Mouse (Mus musculus): ENCODE results near the gene Mitf. TPM values are rescaled to one million over a fixed set of nuclear protein-coding genes. Genes with fewer than 3 reads are reported as not detected.

Gene Mitf
- total RNA-seq, 4 experiments from 2014 or later: 8.5 to 11.0 (median 9.9) TPM

DNA sequence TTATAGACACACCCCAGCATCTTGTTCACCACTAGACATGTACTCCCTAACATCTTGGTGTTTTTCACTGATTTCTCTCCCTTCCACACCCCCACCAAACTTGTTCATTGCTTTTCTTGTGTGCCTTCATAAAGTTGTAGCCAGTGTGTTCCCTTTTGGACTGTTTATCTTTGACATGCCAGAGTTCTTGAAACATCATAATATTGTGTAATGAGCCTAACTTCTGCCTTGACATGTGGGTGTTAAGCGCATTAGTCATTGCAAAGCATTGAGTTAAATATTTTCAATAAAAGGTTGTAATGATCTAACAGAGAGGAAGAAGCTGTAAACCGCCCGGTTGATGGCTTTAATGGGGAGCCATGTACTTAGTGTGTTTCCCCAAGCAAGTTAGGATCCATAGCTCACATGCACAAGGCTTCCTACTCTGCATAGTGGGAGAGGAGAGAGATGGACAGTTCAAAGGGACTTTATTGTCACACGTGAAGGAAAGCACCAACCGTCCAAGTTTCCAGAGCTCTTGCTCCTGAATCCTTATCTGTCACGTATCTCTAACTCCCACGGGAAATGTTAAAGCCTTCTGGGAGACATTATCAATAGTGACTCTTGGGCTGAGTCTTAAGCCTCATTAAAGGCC is 19.9 kb downstream of the Mitf start:
- no peak for DNase-seq

DNA sequence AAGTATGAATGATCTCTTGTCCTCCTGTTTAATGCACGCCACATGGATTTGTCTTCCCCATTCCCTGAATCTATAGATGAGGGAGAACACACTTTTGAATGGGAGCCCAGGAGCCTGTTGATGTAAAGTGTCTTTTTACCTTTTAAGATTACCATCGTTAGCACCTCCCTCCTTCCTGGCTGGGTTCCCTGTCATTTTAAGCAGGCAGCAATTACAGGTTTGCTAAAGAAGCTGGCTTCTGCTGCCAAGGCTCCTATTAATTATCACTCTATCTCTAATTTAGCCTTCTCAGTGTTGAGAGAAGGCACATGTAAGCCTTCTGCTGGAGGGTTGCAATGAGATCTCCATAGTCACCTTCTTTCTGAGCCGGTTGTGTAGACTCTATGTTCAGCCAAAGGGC is 21.2 kb downstream of the Mitf start:
- no peak for DNase-seq

DNA sequence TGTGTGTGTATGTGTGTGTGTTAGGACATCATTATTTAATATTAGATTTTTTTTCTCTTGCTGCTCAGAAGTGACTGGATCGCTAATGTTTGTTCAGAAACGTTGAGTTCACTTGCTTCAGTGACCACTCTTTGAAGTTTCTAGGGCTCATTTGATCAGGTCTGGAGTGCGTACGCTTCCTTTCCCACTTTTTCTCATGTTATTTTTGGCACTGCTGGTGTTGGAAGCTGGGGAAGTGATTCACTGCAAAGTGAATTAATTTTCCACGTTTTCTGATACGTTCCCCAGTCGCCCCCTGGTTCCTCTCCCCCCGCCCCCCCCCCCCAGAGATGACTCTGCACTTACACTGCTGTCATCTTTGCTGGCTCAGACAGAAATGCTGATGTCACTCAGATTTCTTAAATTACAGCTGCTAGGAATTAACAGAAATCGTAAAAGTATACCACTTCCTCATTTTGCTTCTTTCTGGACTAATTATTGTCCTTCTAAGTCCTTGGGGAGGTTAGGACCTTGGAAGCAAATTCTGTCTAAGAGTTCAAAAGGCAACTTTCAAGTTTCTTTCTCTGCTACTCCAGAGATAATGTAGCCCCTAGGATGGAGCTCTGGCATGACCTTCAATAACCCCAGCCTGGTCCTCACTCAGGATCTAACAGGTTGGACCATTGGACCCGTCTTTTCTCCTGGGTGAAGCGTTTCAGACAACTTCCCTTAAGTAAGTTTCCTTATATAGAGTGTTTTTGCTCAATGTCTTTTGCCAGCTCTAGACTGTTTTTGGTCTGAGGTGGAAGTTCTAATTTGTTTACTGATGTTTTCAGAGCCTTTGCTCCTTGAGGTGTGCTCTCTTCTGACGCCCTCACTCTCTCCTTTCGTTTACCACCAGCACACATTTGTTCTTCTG is 22.2 kb downstream of the Mitf start:
- DNase-seq: no peak

DNA sequence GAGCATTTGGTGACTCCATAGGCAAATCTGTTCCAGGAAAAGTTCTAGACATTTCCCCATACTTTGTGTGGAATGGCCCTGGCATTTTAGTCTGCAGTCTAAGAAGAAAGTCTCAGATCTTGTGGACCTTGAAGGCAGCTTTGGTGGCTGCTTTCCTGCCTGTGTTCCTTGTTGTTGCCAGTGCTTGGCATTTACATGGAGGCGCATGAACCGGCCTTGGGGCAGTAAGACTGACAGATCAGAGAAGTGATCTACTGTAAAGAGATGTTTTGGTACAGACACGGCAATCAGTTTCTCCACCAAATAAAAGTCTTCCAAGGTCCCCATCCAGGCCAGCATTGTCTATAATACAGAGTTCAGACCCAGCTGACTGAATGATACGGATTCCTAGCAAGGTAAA is 25.6 kb downstream of the Mitf start:
- no peak for DNase-seq

DNA sequence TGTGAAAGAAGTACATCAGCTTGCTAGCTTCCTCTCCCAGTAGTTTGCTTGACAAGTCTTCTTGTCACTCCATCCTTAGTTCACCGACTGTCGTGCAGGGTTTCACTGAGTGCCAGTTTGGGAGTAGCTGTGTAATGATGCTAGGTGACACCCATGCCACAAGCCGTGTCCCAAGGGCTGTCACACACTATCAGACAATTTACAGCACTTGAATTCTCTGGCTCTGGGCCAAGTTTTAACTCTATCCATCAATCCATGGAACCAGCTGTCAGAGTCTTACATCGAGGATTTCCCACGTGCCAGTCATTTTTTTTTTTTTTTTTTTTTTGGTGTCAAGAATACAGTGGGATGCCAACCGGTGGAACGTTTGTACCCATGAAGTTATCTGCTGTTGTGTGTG is 29.3 kb downstream of the Mitf start:
- no peak for DNase-seq

DNA sequence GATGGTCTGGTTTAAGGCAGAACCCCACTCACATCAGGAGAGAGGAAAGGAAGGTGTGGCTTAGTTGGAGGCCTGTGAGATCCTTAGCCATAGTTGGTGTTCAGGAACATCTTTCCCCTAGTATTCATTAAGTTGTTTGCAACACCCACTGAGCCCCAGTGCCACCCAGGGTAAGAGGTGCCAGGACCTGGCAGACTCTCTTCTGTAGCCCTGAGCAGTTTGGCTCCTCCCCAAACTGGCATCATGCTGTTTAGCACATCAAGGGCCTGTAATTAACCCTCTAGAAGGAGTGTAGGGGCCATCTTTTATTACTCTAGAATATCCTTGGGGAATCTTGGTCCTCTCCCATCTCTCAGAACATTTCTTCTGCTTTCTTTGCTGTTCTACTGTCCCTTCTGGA is 30.9 kb downstream of the Mitf start:
- DNase-seq: no peak

DNA sequence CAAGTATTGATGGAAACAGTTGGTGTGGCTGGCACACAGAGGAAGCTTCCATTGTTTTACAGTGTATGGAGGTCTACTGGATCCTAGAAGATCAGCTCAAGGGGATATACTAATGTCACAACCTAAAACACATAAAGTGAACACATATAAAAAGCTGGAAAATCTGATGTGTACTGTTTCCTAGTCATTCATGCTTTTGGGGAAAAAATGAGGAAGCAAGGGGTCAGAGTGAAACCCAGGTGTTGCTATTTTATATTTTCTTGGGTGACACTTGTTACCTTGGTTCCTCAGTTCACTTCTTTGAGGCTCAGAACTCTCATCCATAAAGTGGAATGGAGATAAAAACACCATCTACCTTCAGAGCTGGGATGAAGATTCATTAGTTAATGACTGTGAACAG is 32.7 kb downstream of the Mitf start:
- DNase-seq: no peak

DNA sequence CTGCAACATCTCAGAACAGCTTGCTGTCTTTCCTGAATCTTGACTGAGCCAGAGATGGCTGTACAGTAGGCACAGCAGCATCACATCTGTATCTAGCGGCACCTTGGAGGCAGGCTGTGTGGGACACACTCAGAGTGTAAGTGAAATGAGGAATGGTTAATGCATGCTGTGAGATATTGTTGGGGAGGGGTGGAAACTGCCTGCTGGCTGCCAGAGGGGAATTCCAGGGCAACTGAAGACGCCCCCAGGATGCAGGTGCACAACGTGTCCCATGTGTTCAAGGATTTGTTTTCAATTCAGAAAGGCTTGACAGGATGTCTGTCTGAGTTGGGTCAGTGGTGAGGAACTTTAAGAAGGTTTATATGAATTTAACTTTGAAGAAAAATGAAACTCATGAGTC is 37.3 kb downstream of the Mitf start:
- no peak for DNase-seq

DNA sequence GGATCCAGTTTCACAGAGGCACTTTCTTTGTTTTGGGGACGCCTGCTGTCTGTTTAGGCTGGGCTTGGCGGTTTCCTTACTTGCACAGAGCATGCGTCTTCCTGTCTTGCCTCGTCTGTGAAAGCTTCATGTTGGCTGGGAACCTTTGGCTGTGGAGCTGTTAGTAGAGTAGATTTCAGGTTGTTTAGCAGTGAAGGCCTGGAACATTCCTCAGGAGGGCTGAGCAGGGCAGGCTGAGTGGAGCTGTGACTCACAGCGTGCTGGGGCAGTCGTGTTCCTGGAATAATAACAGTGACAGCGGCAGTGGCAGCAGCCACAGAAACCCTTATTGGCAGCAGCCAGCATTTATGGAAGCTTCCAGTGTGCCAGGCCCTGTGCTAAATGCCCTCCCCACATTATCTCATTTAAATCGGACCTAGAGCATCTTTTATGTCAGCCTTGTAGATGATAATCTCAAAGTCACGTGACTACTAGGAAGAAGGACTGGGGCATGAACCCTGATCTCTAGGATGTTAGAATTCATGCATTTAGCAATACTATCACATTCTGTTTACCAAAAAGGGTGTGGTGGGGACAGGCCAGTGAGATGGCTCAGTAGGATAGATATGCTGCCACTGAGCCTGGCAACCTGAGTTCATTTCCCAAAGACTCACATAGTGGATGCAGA is 41.5 kb downstream of the Mitf start:
- peak; percentile 40 for DNase-seq

DNA sequence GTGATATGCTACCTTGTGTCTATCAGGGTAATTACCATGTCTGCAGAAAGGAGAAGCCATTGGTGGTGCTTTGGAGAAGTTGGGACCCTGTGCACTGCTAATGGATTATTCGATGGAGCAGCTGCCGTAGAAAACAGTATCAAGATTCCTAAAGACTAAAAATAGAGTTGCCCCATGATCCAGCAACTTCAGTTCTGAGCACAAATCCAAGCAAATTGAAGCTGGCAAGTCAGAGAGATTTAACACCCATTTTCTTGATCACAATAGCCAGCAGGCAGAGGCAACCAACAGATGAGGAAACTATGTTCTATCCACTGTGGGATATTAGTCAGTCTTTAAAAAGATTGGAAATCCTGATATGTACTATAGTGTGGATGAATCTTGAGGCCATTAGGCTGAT is 47.4 kb downstream of the Mitf start:
- DNase-seq: no peak

DNA sequence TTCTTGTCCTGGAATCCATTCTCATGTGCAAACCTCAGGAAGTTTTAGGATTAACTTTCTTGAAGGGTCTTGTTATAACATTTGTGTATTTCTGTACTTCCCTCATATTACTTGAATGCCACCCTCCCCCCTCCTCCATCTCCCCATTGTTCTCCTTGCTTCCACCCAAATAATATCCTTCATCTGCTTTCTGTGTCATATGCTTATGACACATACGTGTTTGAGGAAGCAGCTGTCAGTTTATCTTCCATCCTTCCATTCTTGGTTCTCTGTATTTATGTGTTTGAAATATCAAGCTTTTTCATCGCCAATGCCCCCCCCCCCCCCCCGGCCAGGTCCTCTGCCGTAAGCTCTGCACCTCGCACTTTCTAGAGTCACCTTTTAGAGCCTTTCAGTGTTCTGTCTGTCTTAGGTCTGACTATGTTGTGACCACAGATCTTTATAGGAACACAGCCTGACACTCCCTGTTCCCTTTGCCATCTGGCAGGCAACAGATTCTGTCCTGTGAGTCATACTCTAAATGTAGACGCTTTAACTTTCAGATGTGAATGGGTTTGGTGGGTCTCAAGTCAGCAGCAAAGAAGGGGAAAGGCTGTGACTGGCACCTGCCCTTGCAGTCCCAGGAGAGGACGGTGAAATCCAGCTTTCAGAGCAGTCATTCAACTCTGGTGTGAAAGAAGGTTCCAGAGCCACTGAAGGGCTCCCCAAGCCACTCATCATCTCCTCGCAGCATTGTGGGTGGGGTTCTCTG is 48.7 kb downstream of the Mitf start:
- no peak for DNase-seq

DNA sequence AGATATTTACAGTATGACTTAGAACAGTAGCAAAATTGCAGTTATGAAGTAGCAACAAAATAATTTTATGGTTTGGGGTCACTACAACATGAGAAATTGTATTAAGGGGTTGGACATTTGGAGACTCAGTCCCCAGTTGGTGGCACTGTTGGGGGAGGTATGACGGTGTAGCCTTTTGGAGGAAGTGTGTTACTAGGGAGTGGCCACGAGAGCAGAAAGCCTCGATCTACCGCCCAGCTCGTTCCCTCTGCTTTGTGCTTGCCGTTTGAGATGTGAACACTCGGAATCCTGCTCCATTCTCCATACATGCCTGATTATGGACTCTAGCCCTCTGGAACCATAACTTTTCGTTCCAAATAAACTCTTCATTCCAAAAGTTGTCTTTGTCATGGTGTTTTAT is 49.6 kb downstream of the Mitf start:
- no peak for DNase-seq

DNA sequence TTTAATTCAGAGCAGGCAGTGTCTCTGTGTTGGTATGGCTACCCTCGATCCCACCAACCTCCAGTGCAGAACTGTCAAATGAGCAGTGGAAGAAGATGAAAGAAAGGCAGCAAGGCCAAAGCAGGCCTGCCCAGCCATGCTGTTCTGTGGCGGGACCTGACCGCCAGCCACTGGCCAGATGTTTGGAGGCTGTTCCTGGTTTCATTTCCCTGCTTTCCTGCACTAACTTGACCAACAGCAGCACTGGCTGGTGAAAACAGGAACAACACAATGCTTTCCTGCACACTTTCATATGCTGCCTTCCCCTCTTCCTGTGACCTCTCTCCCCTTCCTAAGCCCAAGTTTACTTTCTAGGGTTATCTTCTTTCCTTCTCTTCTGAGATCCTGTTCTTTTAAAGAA is 50.8 kb downstream of the Mitf start:
- DNase-seq: no peak

DNA sequence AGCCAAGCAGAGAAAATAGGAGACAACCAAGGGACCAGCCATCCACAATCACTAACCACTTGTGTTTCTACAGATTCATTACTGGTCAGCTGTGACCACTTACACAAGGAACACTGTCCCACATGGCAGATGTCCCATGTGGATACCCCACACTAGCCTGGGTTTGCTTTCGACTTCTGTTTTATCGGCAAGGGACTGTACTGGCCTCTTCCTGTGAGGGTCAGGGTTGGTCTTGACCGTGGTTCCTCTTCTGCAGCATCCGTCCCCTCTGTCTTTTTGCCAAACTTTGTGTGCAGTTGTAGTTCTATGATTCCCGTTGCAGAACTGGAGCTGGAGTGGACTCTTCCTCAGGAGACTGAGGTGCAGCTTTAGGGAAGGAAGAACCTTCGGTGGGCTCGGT is 59.7 kb downstream of the Mitf start:
- DNase-seq: no peak

DNA sequence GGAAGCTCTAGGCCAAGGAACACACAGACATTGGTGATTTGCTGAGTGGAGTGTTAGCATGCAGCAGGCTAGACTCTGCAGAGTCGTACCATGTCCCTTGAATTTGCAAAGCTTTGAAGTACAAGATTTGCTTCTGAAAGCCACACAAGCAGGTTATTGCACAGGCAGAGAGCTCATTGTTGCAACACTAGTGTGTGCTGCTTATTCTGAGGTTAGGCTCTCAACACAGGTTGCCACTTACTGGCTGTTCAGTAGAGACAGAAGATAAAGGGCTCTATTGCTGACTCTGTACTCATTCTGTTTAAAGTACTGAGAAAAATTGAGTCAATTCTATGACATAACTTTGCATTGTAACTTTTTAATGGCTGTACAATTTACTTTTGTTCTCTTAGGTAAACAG is 61.2 kb downstream of the Mitf start:
- no peak for DNase-seq

DNA sequence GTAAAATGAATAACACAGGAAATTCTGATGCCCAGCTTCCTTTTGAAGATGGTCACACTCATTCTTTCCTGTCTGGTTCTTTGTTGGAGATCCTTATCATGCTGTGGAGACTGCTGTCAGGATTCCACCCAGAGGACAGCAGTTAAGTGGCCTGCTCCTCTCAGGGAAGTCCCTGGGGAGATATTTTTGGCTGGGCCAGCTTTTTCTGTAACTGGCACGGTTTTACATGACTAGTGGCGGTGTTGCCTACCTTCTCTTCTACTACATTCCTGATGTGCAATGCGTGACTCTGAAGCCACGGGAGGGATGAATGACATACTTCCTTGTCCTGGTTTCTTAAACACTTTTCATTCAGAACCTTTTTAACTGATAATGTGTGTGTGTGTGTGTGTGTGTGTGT is 63.1 kb downstream of the Mitf start:
- DNase-seq: no peak

DNA sequence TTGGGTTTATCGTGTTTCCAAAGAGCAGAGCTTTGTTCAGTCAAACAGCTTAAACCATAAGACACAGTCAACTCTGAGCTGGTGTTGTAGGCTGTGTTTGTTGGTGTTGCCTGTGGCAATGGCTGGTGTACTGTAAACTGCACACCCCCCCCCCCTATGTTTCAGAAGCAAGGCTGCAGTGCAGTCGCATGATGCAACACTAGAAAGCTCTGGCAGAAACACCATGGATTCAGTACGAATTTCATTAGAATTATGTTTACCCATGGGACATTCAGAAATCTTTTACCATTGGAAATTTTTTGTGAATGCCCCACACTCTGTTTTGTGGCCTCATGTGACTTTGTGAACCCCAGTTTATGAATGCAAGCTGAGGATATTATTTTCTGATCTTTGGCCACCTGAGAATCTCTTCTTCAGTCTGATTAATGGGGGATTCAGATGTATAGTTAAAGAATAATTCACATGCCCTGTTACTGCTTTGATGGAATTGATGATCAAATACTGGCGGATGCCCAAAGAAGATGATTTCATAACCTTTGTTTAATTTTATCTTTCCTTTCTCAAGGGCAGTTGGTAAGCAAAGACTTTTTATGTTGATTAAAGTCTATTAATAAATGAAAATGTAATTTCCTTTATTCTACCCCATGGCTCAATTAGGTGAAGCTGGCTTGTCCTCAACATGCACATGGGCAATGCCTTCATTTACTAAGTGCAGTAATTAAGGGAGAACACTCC is 64.6 kb downstream of the Mitf start:
- DNase-seq: no peak

DNA sequence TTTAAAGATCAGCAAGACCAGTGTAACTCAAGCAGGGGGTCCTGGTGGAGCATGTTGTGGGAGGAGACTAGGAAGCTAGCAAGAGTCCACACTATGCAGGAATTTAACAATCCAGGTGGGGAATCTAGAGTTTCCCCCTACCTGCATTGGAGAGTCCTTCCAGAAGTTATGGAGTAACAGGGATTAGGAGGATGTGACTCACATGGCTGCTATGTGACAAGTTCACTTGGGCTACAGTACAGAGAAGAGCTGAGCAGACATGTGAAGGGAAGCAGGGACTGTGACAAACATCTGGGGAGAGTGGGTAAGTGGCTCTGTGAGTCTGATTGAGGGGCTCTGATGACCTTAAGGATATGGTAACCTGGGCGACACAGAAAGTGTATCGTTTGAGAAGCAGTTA is 66.2 kb downstream of the Mitf start:
- no peak for DNase-seq

DNA sequence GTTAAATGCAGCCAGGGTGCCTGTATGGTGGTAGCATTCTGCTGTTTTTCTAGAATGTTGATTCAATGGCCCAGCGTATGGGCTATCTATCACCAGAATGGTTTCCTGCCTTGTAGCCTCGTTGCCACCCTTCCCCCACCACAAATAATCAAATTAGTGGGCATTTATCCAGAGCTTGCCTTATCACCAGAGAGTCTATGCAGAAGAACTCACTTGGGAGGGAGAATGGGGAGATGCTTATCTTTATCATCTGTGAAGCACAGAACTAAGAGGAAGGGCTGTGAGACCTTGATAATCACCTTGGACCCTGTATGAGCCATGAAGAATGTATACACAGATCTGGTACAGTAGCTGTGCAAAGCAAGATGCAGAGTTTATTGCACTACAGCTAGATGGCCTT is 70.1 kb downstream of the Mitf start:
- DNase-seq: no peak

DNA sequence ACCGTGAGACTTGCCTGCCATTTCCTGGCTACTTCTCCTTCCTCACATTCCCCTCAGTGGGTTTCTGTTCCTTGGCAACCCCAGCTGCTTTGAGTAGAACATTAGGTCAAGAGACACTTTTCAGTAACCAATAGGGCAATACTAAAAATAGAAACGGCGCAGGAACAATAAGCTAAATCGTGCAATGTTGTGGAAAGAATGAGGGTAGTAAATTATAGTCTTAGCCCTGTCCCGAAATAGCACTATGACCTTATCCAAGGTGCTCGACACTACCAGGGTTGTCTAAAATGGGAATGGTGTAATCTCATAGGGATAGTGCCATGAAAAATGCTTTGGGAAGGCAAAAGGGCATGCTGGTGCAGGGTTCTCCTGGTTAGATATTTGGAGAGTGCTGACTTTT is 70.6 kb downstream of the Mitf start:
- DNase-seq: no peak

DNA sequence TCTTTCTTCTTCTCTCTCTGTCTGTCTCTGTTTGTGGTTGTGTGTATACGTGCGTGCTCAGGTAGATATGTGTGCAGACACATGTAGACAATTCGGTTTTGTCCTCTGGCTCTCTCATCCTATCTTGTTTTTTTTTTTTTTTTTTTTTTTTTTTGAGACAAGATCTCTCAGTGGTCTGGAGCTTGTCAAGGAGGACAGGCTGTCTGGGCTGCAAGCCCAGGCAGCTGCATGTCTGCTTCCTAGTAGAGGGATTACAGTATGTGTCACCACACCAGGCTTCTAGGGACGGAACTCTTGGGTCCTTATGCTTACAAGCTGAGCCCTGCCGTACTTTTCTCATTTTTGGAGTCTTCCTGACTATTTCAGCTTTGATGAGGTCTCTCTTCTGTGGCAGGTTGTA is 73.5 kb downstream of the Mitf start:
- DNase-seq: no peak

DNA sequence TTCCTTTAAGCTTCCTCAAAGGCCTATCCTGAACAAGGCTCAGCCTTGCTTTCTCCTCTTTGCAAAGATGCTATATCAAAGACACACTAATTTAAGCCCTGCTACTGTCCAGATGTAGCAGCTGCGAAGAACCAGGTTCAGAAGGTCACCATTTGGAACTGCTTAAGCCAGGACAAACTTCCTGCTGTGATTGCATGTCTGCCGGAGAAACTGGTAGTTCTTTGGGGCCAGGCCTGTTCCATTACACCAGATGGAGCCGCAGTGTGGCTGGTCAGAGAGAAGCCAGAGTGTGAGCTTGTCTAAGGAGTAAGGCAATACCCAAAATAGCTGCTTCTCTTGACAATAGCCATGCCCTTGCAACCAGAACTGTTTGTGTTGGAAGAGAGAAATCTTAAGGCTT is 75.1 kb downstream of the Mitf start:
- no peak for DNase-seq
